Mouse (Mus musculus): ENCODE data around the gene Serhl.
"Not testable (repeated sequence)": the region's sequence is repeated elsewhere in the genome, so short reads cannot be mapped to it uniquely, and the experiment has no call there.

Gene Serhl

GRCm38 (mm10) chr15:83089429-83089605 is at the start of gene Serhl:
Serhl (plus strand) TSS chr15:83089506.
- DNase-seq = no peak

GRCm38 (mm10) chr15:83040156-83040555 is 49.1 kb upstream of the Serhl start:
- DNase-seq = no peak

GRCm38 (mm10) chr15:83042655-83043361 is 46.5 kb upstream of the Serhl start:
- no peak for DNase-seq

- DNase-seq = no peak
Observed at GRCm38 (mm10) chr15:83043362-83043708, 46.0 kb upstream of the Serhl start.

GRCm38 (mm10) chr15:83045565-83045964 is 43.7 kb upstream of the Serhl start:
- not testable (repeated sequence) for DNase-seq

GRCm38 (mm10) chr15:83046308-83046707 is 43.0 kb upstream of the Serhl start:
- DNase-seq = no peak

- DNase-seq = no peak
Observed at GRCm38 (mm10) chr15:83046730-83047129, 42.6 kb upstream of the Serhl start.

- no peak for DNase-seq
Observed at GRCm38 (mm10) chr15:83052341-83053104, 36.8 kb upstream of the Serhl start.

GRCm38 (mm10) chr15:83053261-83053660 is 36.0 kb upstream of the Serhl start:
- DNase-seq = no peak

GRCm38 (mm10) chr15:83055569-83055968 is 33.7 kb upstream of the Serhl start:
- no peak for DNase-seq

GRCm38 (mm10) chr15:83056378-83057083 is 32.8 kb upstream of the Serhl start:
- DNase-seq = no peak

GRCm38 (mm10) chr15:83057533-83057932 is 31.8 kb upstream of the Serhl start:
- DNase-seq = no peak

- DNase-seq = no peak
Observed at GRCm38 (mm10) chr15:83059233-83059660, 30.1 kb upstream of the Serhl start.

GRCm38 (mm10) chr15:83061689-83062088 is 27.6 kb upstream of the Serhl start:
- DNase-seq = no peak

GRCm38 (mm10) chr15:83062582-83062981 is 26.7 kb upstream of the Serhl start:
- not testable (repeated sequence) for DNase-seq

- DNase-seq = peak; percentile 68 to 74
Observed at GRCm38 (mm10) chr15:83065543-83065942, 23.8 kb upstream of the Serhl start.

GRCm38 (mm10) chr15:83068270-83068669 is 21.0 kb upstream of the Serhl start:
- no peak for DNase-seq

GRCm38 (mm10) chr15:83070942-83071341 is 18.4 kb upstream of the Serhl start:
- DNase-seq = peak; percentile 65 to 83

GRCm38 (mm10) chr15:83071752-83072151 is 17.6 kb upstream of the Serhl start:
- no peak for DNase-seq

- no peak for DNase-seq
Observed at GRCm38 (mm10) chr15:83074179-83074578, 15.1 kb upstream of the Serhl start.

GRCm38 (mm10) chr15:83075607-83076525 is 13.4 kb upstream of the Serhl start:
- peak; percentile 40 to 60 for DNase-seq

GRCm38 (mm10) chr15:83083530-83083929 is 5.8 kb upstream of the Serhl start:
- no peak for DNase-seq

GRCm38 (mm10) chr15:83084022-83084640 is 5.2 kb upstream of the Serhl start:
- DNase-seq = no peak
